Mouse (Mus musculus) mouse embryonic stem cell (cell line): ENCODE results near the gene Cep41.

Source experiments
- in situ Hi-C, 2 experiments: fragments of 300-500 bp; cut with MboI; formaldehyde crosslinking; loops; 1 replicate in 1 of 2; 3 replicates in 1 of 2; pipeline ENCODE4 v1.14.3; 2019 to 2020; ENCODE audit warnings: low sequenced_read_pairs in 2 of 2, low pct_unique_long_range_greater_than_20kb in 1 of 2, mixed read lengths in 1 of 2; ENCODE audit not compliant: unreplicated experiment in 1 of 2

The Cep41 gene

GRCm38 (mm10) chr6:30693350-30693991 lies at the start of gene Cep41:
TSS of gene Cep41 (minus strand) at chr6:30693749.
- in situ Hi-C loops = no loop called here

- in situ Hi-C loops = no loop called here
Observed at GRCm38 (mm10) chr6:30739177-30739747, 45.7 kb upstream of the Cep41 start.

GRCm38 (mm10) chr6:30738464-30739006 lies 45.0 kb upstream of the Cep41 start:
- in situ Hi-C loops = no loop called here

- in situ Hi-C loops = no loop called here
Observed at GRCm38 (mm10) chr6:30737548-30738463, 44.3 kb upstream of the Cep41 start.

GRCm38 (mm10) chr6:30736864-30737547 lies 43.5 kb upstream of the Cep41 start:
- in situ Hi-C loops = no loop called here

GRCm38 (mm10) chr6:30736372-30736762 lies 42.8 kb upstream of the Cep41 start:
- in situ Hi-C loops = no loop called here

GRCm38 (mm10) chr6:30735728-30736371 lies 42.3 kb upstream of the Cep41 start:
- in situ Hi-C loops = no loop called here

- in situ Hi-C loops = no loop called here
Observed at GRCm38 (mm10) chr6:30734988-30735727, 41.6 kb upstream of the Cep41 start.

GRCm38 (mm10) chr6:30734465-30734864 lies 40.9 kb upstream of the Cep41 start:
- in situ Hi-C loops = no loop called here

GRCm38 (mm10) chr6:30732571-30733130 lies 39.1 kb upstream of the Cep41 start:
- in situ Hi-C loops = no loop called here

- in situ Hi-C loops = no loop called here
Observed at GRCm38 (mm10) chr6:30730301-30730971, 36.9 kb upstream of the Cep41 start.

GRCm38 (mm10) chr6:30723331-30723730 lies 29.8 kb upstream of the Cep41 start, which contains the start of gene Mest:
TSS of gene Mest (plus strand) at chr6:30723547.
- in situ Hi-C loops = no loop called here

- in situ Hi-C loops = no loop called here
Observed at GRCm38 (mm10) chr6:30722385-30723164, 29.0 kb upstream of the Cep41 start.

GRCm38 (mm10) chr6:30716796-30717195 lies 23.2 kb upstream of the Cep41 start:
- in situ Hi-C loops = no loop called here

- in situ Hi-C loops = no loop called here
Observed at GRCm38 (mm10) chr6:30714891-30715471, 21.4 kb upstream of the Cep41 start.

GRCm38 (mm10) chr6:30713896-30714295 lies 20.3 kb upstream of the Cep41 start:
- in situ Hi-C loops = no loop called here
